Mouse (Mus musculus): Measurements from ENCODE around the gene Ndst2.

DNA sequence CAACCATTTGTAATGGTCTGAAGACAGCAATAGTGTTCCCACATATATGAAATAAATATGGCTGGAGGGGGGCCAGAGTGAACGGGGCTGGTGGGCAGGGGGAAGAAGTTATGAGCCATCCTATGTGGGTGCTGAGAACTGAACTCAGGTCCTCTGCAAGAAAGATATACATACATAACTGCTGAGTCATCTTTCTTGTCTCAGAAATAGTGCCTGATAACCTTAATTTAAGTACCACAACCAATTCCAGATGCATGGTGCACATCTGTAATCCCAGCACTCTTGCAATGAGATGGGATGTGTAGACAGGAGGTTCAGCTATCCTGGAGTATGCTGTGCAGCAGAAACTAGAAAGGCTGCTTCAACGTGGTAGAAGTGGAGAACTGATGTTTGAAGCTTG lies 52.6 kb downstream of the Ndst2 start:
- no peak for TF ChIP-seq CTCF (IDR thresholded peaks at IDR 0.05; ENCODE audit: low read depth, low read length)
- TF ChIP-seq POLR2A (IDR thresholded peaks at IDR 0.05; ENCODE audit: extremely low read depth, insufficient read depth, low read length), result no peak
